Mouse (Mus musculus) gastrocnemius, postnatal 4 days (tissue): ENCODE measurements around the gene 1700016C15Rik. TPM values are rescaled to one million over a fixed set of nuclear protein-coding genes. Genes with fewer than 3 reads are reported as not detected.

ENCODE experiments used
- DNase-seq, 2 experiments: peaks; one replicate each; pipeline ENCODE4 v3.0.0; 2021 to 2022; ENCODE audit warnings: low spot score in 2 of 2, mixed read lengths in 2 of 2
- total RNA-seq, 2 experiments: library from RNA; stranded (reverse); gene quantifications; 2 replicates each; pipeline ENCODE4 v1.2.3; 2021

The 1700016C15Rik gene
- total RNA-seq, 2 experiments from 2014 or later = not detected

GRCm38 (mm10) chr1:177716448-177716847 is 13.2 kb upstream of the 1700016C15Rik start:
- no peak for DNase-seq

- no peak for DNase-seq
These were observed 12.4 kb upstream of the 1700016C15Rik start for GRCm38 (mm10) chr1:177717057-177717835.

GRCm38 (mm10) chr1:177718340-177719028 is 11.1 kb upstream of the 1700016C15Rik start:
- no peak for DNase-seq

- DNase-seq = no peak
These were observed 10.6 kb upstream of the 1700016C15Rik start for GRCm38 (mm10) chr1:177719029-177719427.

- DNase-seq = no peak
These were observed 5.8 kb upstream of the 1700016C15Rik start for GRCm38 (mm10) chr1:177723786-177724185.

GRCm38 (mm10) chr1:177726870-177727269 is 2.7 kb upstream of the 1700016C15Rik start:
- DNase-seq = no peak

- DNase-seq = no peak
These were observed 1.6 kb upstream of the 1700016C15Rik start for GRCm38 (mm10) chr1:177727883-177728525.

GRCm38 (mm10) chr1:177731973-177732372 is 2.4 kb downstream of the 1700016C15Rik start:
- DNase-seq = no peak

GRCm38 (mm10) chr1:177737505-177738105 is 8.0 kb downstream of the 1700016C15Rik start:
- DNase-seq = no peak

GRCm38 (mm10) chr1:177740707-177741106 is 11.1 kb downstream of the 1700016C15Rik start:
- DNase-seq = no peak

- no peak for DNase-seq
These were observed 12.5 kb downstream of the 1700016C15Rik start for GRCm38 (mm10) chr1:177742119-177742518.

- no peak for DNase-seq
These were observed 15.1 kb downstream of the 1700016C15Rik start for GRCm38 (mm10) chr1:177744521-177745325.

- no peak for DNase-seq
These were observed 18.4 kb downstream of the 1700016C15Rik start for GRCm38 (mm10) chr1:177747869-177748540.

- no peak for DNase-seq
These were observed 23.9 kb downstream of the 1700016C15Rik start for GRCm38 (mm10) chr1:177753496-177753895.

- no peak for DNase-seq
These were observed 27.6 kb downstream of the 1700016C15Rik start for GRCm38 (mm10) chr1:177757249-177757648.

GRCm38 (mm10) chr1:177768931-177769330 is 39.3 kb downstream of the 1700016C15Rik start:
- DNase-seq = no peak

- DNase-seq = no peak
These were observed 47.8 kb downstream of the 1700016C15Rik start for GRCm38 (mm10) chr1:177777397-177777796.

- no peak for DNase-seq
These were observed 63.2 kb downstream of the 1700016C15Rik start for GRCm38 (mm10) chr1:177792835-177793234.

GRCm38 (mm10) chr1:177794866-177795265 is 65.3 kb downstream of the 1700016C15Rik start:
- DNase-seq = no peak
